Mouse (Mus musculus) limb, embryonic 15.5 days (tissue): ENCODE data around the gene Ttc13. TPM values are rescaled to one million over a fixed set of nuclear protein-coding genes. Genes with fewer than 3 reads are reported as not detected.

Source experiments
- polyA plus RNA-seq: library from polyadenylated mRNA; unstranded; fragments of >200 nt; fragmentation: Nextera tagmentation; extraction: Ambion mirVana; gene quantifications from 2 replicates; pipeline ENCODE4 v1.2.1, GENCODE M21; 2015

Ttc13 gene
- polyA plus RNA-seq, 1 experiment from 2014 or later, result 41.6 TPM

Other genes starting within 250 kb of the Ttc13 start
- 38.8 and 41.0 TPM in 2 replicates for gene Cog2, start 201.2 kb downstream of the Ttc13 start, polyA plus RNA-seq
- 1.7 and 2.8 TPM in 2 replicates for gene Agt, start 152.3 kb downstream of the Ttc13 start, polyA plus RNA-seq
- gene Capn9, start 145.9 kb downstream of the Ttc13 start, polyA plus RNA-seq, result 0.06 and 0.12 TPM in 2 replicates
- 34.2 and 36.6 TPM in 2 replicates for gene 2310022B05Rik, start 58.6 kb downstream of the Ttc13 start, polyA plus RNA-seq
- gene Arv1, start 156 bp upstream of the Ttc13 start, polyA plus RNA-seq, result 18.4 and 19.5 TPM in 2 replicates
- gene Fam89a, start 29.8 kb upstream of the Ttc13 start, polyA plus RNA-seq, result 5.5 and 7.4 TPM in 2 replicates
- gene Trim67, start 71.1 kb upstream of the Ttc13 start, polyA plus RNA-seq, result 0.06 and 0.14 TPM in 2 replicates
- 83.9 and 88.7 TPM in 2 replicates for gene Gnpat, start 141.1 kb upstream of the Ttc13 start, polyA plus RNA-seq
- 40.2 and 41.9 TPM in 2 replicates for gene 2810004N23Rik, start 141.1 kb upstream of the Ttc13 start, polyA plus RNA-seq
- 6.3 and 8.1 TPM in 2 replicates for gene Exoc8, start 175.7 kb upstream of the Ttc13 start, polyA plus RNA-seq
- gene Sprtn, start 175.9 kb upstream of the Ttc13 start, polyA plus RNA-seq, result 10.6 and 11.8 TPM in 2 replicates
- 13.4 and 16.5 TPM in 2 replicates for gene Egln1, start 227.3 kb upstream of the Ttc13 start, polyA plus RNA-seq